In the genomic region with DNA sequence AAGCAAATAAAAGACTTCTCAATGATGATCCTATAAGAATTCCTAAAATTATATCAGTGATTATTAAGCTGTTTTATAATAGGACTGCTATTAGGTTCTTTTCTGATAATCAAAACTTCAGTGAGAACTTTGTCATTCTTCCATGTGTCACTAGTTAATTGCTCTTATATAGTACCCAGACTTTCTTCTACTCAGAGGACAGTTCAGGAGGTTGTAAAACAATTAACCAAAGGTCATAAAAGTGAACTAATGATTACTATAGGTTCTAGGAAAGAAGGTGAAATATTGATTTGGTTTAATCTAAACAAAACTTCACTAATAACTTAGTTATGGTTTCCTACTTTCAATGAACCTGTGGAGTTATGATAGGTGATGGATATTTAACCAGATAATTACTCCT, we compare ENCODE assay signal across 14 mouse cellular contexts.
"Had no signal": no experiment of that assay in that cellular context is flagged by ENCODE, and none has a peak within 500 bp of the region (broad histone marks: within the 10 kb centered on the region; RNA-seq: fewer than 3 reads in every experiment).

No protein-coding gene starts in this region.

- H3K27ac ChIP-seq: embryonic facial prominence, embryonic 10.5 days; embryonic facial prominence, embryonic 12.5 days; embryonic facial prominence, embryonic 13.5 days; embryonic facial prominence, embryonic 15.5 days; forebrain, embryonic 10.5 days; forebrain, embryonic 12.5 days; forebrain, embryonic 13.5 days; forebrain, embryonic 15.5 days; gastrocnemius, adult 2 months; heart, adult 2 months had no signal

- H3K27me3 ChIP-seq: embryonic facial prominence, embryonic 12.5 days; embryonic facial prominence, embryonic 13.5 days; embryonic facial prominence, embryonic 15.5 days; forebrain, embryonic 12.5 days; forebrain, embryonic 13.5 days; forebrain, embryonic 15.5 days had no signal

- H3K9ac ChIP-seq: embryonic facial prominence, embryonic 12.5 days; embryonic facial prominence, embryonic 13.5 days; embryonic facial prominence, embryonic 15.5 days; forebrain, embryonic 12.5 days; forebrain, embryonic 13.5 days; forebrain, embryonic 15.5 days; forebrain, postnatal 0 days had no signal

- H3K4me3 ChIP-seq: embryonic facial prominence, embryonic 10.5 days; embryonic facial prominence, embryonic 12.5 days; embryonic facial prominence, embryonic 13.5 days; embryonic facial prominence, embryonic 15.5 days; erythroblast, embryonic 14.5 days; forebrain, embryonic 10.5 days; forebrain, embryonic 12.5 days; forebrain, embryonic 13.5 days; forebrain, embryonic 15.5 days; gastrocnemius, adult 2 months; heart, adult 2 months had no signal

- H3K4me2 ChIP-seq: embryonic facial prominence, embryonic 12.5 days; embryonic facial prominence, embryonic 13.5 days; embryonic facial prominence, embryonic 15.5 days; forebrain, embryonic 12.5 days; forebrain, embryonic 13.5 days; forebrain, embryonic 15.5 days had no signal

- ATAC-seq: forebrain, embryonic 13.5 days; forebrain, embryonic 14.5 days; forebrain, embryonic 15.5 days; forebrain, embryonic 16.5 days; forebrain, postnatal 0 days had no signal

- H3K4me1 ChIP-seq: embryonic facial prominence, embryonic 10.5 days; embryonic facial prominence, embryonic 12.5 days; embryonic facial prominence, embryonic 13.5 days; embryonic facial prominence, embryonic 15.5 days; forebrain, embryonic 10.5 days; forebrain, embryonic 12.5 days; forebrain, embryonic 13.5 days; forebrain, embryonic 15.5 days had no signal

- H3K36me3 ChIP-seq: embryonic facial prominence, embryonic 10.5 days; embryonic facial prominence, embryonic 12.5 days; embryonic facial prominence, embryonic 13.5 days; embryonic facial prominence, embryonic 15.5 days; forebrain, embryonic 10.5 days; forebrain, embryonic 12.5 days; forebrain, embryonic 15.5 days had no signal

- H3K9me3 ChIP-seq: embryonic facial prominence, embryonic 10.5 days; embryonic facial prominence, embryonic 12.5 days; embryonic facial prominence, embryonic 13.5 days; embryonic facial prominence, embryonic 15.5 days; forebrain, embryonic 10.5 days; forebrain, embryonic 12.5 days; forebrain, embryonic 13.5 days; forebrain, embryonic 15.5 days had no signal
